Mouse (Mus musculus): ENCODE measurements around the gene Bst2.

- TF ChIP-seq CTCF (IDR thresholded peaks at IDR 0.05; ENCODE audit: low read depth) (no peak), EP300 (IDR thresholded peaks at IDR 0.05; ENCODE audit: low read depth) (no peak)
These were observed 17.4 kb upstream of the Bst2 start for GRCm38 (mm10) chr8:71554644-71555043.
